Mouse (Mus musculus) intestine, embryonic 16.5 days (tissue): ENCODE results near the gene Slc1a4. TPM values are rescaled to one million over a fixed set of nuclear protein-coding genes. Genes with fewer than 3 reads are reported as not detected.

Source experiments
- ATAC-seq: fragments of 200-750 bp; cut with Nextera tagmentation; 2 replicates; pipeline ENCODE4 v1.8.0; 2017; ENCODE audit warnings: moderate TSS enrichment, moderate library complexity
- H3K27ac ChIP-seq: fragments of 300-500 bp; sonication (generic); 2 replicates; pipeline ENCODE4 v1.5.1; 2014; ENCODE audit warnings: mild to moderate bottlenecking, low read length
- H3K27me3 ChIP-seq: fragments of 300-500 bp; sonication (generic); replicated peaks from 2 replicates; pipeline ENCODE4 v1.6.1; 2014; ENCODE audit warnings: low read length, control low read depth, mixed read lengths; ENCODE audit not compliant: control insufficient read depth, insufficient read depth
- H3K36me3 ChIP-seq: fragments of 300-500 bp; sonication (generic); 2 replicates; pipeline ENCODE4 v1.6.1; 2014; ENCODE audit warnings: low read length, control low read depth; ENCODE audit not compliant: control insufficient read depth, insufficient read depth
- H3K4me1 ChIP-seq: fragments of 300-500 bp; sonication (generic); 2 replicates; pipeline ENCODE4 v1.6.1; 2014; ENCODE audit warnings: low read length, control low read depth, mixed read lengths; ENCODE audit not compliant: control insufficient read depth, insufficient read depth
- H3K4me2 ChIP-seq: fragments of 300-500 bp; sonication (generic); 2 replicates; pipeline ENCODE4 v1.6.1; 2014; ENCODE audit warnings: low read depth, low read length, control low read depth
- H3K4me3 ChIP-seq: fragments of 300-500 bp; sonication (generic); 2 replicates; pipeline ENCODE4 v1.5.1; 2014; ENCODE audit warnings: mild to moderate bottlenecking, low read length
- H3K9ac ChIP-seq: fragments of 300-500 bp; sonication (generic); 2 replicates; pipeline ENCODE4 v1.6.1; 2014; ENCODE audit warnings: low read depth, low read length
- H3K9me3 ChIP-seq: fragments of 300-500 bp; sonication (generic); 2 replicates; pipeline ENCODE4 v1.6.1; 2016; ENCODE audit warnings: low read length, control low read depth; ENCODE audit not compliant: control insufficient read depth
- WGBS: fragments of 180-500 bp; shearing (Covaris S2); extraction: QIAGEN DNeasy Blood & Tissue Kit; methylation state at CpG from one replicate; pipeline ENCODE4 v1.1.7; 2014; 5-methylcytosine and 5-hydroxymethylcytosine counted together
- polyA plus RNA-seq: library from polyadenylated mRNA; unstranded; fragments of >200 nt; fragmentation: Nextera tagmentation; extraction: Ambion mirVana; gene quantifications from 2 replicates; pipeline ENCODE4 v1.2.1, GENCODE M21; 2015

The Slc1a4 gene
- polyA plus RNA-seq, 1 experiment from 2014 or later, result 11.9 TPM

- Histone ChIP-seq H3K4me1 (no peaks in the 10 kb centered on the region; the same call in 1 of the 2 replicates), H3K4me2 (no peak overlapping the region), H3K36me3 (no peaks in the 10 kb centered on the region), H3K27me3 (no peaks in the 10 kb centered on the region), H3K4me3 (no peak overlapping the region), H3K9ac (no peak overlapping the region), H3K27ac (no peak overlapping the region), H3K9me3 (no peaks in the 10 kb centered on the region)
- WGBS, result 78% methylated on average over 2 of the region's 2 CpGs
- no peak for ATAC-seq
These were observed 55.4 kb downstream of the Slc1a4 start for GRCm38 (mm10) chr11:20277106-20277505.

- no peak for ATAC-seq
- H3K36me3 ChIP-seq, result no peaks in the 10 kb centered on the region
- H3K27ac ChIP-seq, result no peak overlapping the region
These were observed 56.5 kb downstream of the Slc1a4 start for GRCm38 (mm10) chr11:20275974-20276373.

GRCm38 (mm10) chr11:20269885-20270284 is 62.6 kb downstream of the Slc1a4 start:
- 82% methylated on average over 6 of the region's 6 CpGs for WGBS

More at GRCm38 (mm10) chr11:20275974-20276373, 56.5 kb downstream of the Slc1a4 start:
- H3K4me2 ChIP-seq, result no peak overlapping the region
- no peaks in the 10 kb centered on the region for H3K9me3 ChIP-seq
- WGBS, result 73% methylated on average over 2 of the region's 2 CpGs
- no peaks in the 10 kb centered on the region; the same call in 1 of the 2 replicates for H3K4me1 ChIP-seq
- no peak overlapping the region for H3K4me3 ChIP-seq
- no peak overlapping the region for H3K9ac ChIP-seq
- no peaks in the 10 kb centered on the region for H3K27me3 ChIP-seq

GRCm38 (mm10) chr11:20262628-20263380 is 69.7 kb downstream of the Slc1a4 start:
- H3K9me3 ChIP-seq, result no peaks in the 10 kb centered on the region
- H3K4me1 ChIP-seq, result no peaks in the 10 kb centered on the region
- no peak overlapping the region for H3K4me2 ChIP-seq
- H3K27ac ChIP-seq, result no peak overlapping the region
- H3K36me3 ChIP-seq, result no peaks in the 10 kb centered on the region
- no peak for ATAC-seq
- H3K4me3 ChIP-seq, result no peak overlapping the region
- H3K9ac ChIP-seq, result no peak overlapping the region
- no peaks in the 10 kb centered on the region for H3K27me3 ChIP-seq
- WGBS, result 58% methylated on average over 8 of the region's 8 CpGs

More at GRCm38 (mm10) chr11:20269885-20270284, 62.6 kb downstream of the Slc1a4 start:
- no peak for ATAC-seq
- no peaks in the 10 kb centered on the region for H3K36me3 ChIP-seq
- H3K27ac ChIP-seq, result no peak overlapping the region
- no peaks in the 10 kb centered on the region for H3K9me3 ChIP-seq
- no peaks in the 10 kb centered on the region for H3K4me1 ChIP-seq
- H3K4me3 ChIP-seq, result no peak overlapping the region
- H3K4me2 ChIP-seq, result no peak overlapping the region
- H3K9ac ChIP-seq, result no peak overlapping the region
- H3K27me3 ChIP-seq, result no peaks in the 10 kb centered on the region

- H3K4me3 ChIP-seq, result no peak overlapping the region
- WGBS, result 82% methylated on average over 4 of the region's 4 CpGs
- H3K9ac ChIP-seq, result no peak overlapping the region
- no peak overlapping the region for H3K27ac ChIP-seq
- H3K4me2 ChIP-seq, result no peak overlapping the region
- H3K36me3 ChIP-seq, result no peaks in the 10 kb centered on the region
- ATAC-seq, result no peak
- no peaks in the 10 kb centered on the region for H3K27me3 ChIP-seq
- no peaks in the 10 kb centered on the region for H3K9me3 ChIP-seq
- no peaks in the 10 kb centered on the region for H3K4me1 ChIP-seq
These were observed 77.7 kb downstream of the Slc1a4 start for GRCm38 (mm10) chr11:20254791-20255190.

GRCm38 (mm10) chr11:20253088-20253487 is 79.4 kb downstream of the Slc1a4 start:
- no peak overlapping the region for H3K4me2 ChIP-seq
- H3K27ac ChIP-seq, result no peak overlapping the region
- no peaks in the 10 kb centered on the region for H3K27me3 ChIP-seq
- H3K36me3 ChIP-seq, result no peaks in the 10 kb centered on the region
- H3K4me1 ChIP-seq, result peaks cover 3% of the 10 kb centered on the region
- ATAC-seq, result no peak
- WGBS, result 82% methylated on average over 2 of the region's 2 CpGs
- H3K9me3 ChIP-seq, result no peaks in the 10 kb centered on the region
- no peak overlapping the region for H3K4me3 ChIP-seq
- H3K9ac ChIP-seq, result no peak overlapping the region

Other genes starting within 250 kb of the Slc1a4 start
- 113 and 120 TPM in 2 replicates for gene Actr2, start 219.8 kb downstream of the Slc1a4 start, polyA plus RNA-seq
- 368 and 403 TPM in 2 replicates for gene Rab1a, start 131.3 kb downstream of the Slc1a4 start, polyA plus RNA-seq
- 20.4 and 20.8 TPM in 2 replicates for gene Cep68, start 83.3 kb downstream of the Slc1a4 start, polyA plus RNA-seq
- 41.3 and 43.2 TPM in 2 replicates for gene Sertad2, start 210.5 kb upstream of the Slc1a4 start, polyA plus RNA-seq